Mouse (Mus musculus) embryonic facial prominence, embryonic 13.5 days (tissue): ENCODE measurements around the gene Fndc11. TPM values are rescaled to one million over a fixed set of nuclear protein-coding genes. Genes with fewer than 3 reads are reported as not detected.

ENCODE experiments used
- ATAC-seq: fragments of 200-750 bp; cut with Nextera tagmentation; 2 replicates; pipeline ENCODE4 v1.8.0; 2017; ENCODE audit warnings: low read depth; ENCODE audit not compliant: insufficient number of reproducible peaks, insufficient read depth, low FRiP score, low TSS enrichment
- H3K27ac ChIP-seq: fragments of 300-500 bp; sonication (generic); 2 replicates; pipeline ENCODE4 v1.5.1; 2015; ENCODE audit warnings: moderate library complexity, mild to moderate bottlenecking, inconsistent platforms
- H3K27me3 ChIP-seq: fragments of 300-500 bp; sonication (generic); 2 replicates; pipeline ENCODE4 v1.6.1; 2015; ENCODE audit warnings: mild to moderate bottlenecking, inconsistent platforms
- H3K36me3 ChIP-seq: fragments of 300-500 bp; sonication (generic); 2 replicates; pipeline ENCODE4 v1.6.1; 2015; ENCODE audit warnings: mild to moderate bottlenecking, inconsistent platforms
- H3K4me1 ChIP-seq: fragments of 300-500 bp; sonication (generic); 2 replicates; pipeline ENCODE4 v1.6.1; 2015; ENCODE audit warnings: inconsistent platforms
- H3K4me2 ChIP-seq: fragments of 300-500 bp; sonication (generic); 2 replicates; pipeline ENCODE4 v1.6.1; 2015; ENCODE audit warnings: moderate library complexity, mild to moderate bottlenecking, inconsistent platforms
- H3K4me3 ChIP-seq: fragments of 300-500 bp; sonication (generic); 2 replicates; pipeline ENCODE4 v1.5.1; 2015; ENCODE audit warnings: mild to moderate bottlenecking, inconsistent platforms
- H3K9ac ChIP-seq: fragments of 300-500 bp; sonication (generic); 2 replicates; pipeline ENCODE4 v1.6.1; 2015; ENCODE audit warnings: mild to moderate bottlenecking, inconsistent platforms
- H3K9me3 ChIP-seq: fragments of 300-500 bp; sonication (generic); 2 replicates; pipeline ENCODE4 v1.6.1; 2016; ENCODE audit warnings: inconsistent platforms
- WGBS: fragments of 180-500 bp; shearing (Covaris S2); methylation state at CpG from one replicate; pipeline ENCODE4 v1.1.7; 2015; ENCODE audit warnings: mixed read lengths; 5-methylcytosine and 5-hydroxymethylcytosine counted together
- polyA plus RNA-seq: library from polyadenylated mRNA; unstranded; fragments of >200 nt; fragmentation: Nextera tagmentation; extraction: Ambion mirVana; gene quantifications from 2 replicates; pipeline ENCODE4 v1.2.1, GENCODE M21; 2015

Fndc11 gene
- polyA plus RNA-seq, 1 experiment from 2014 or later: not detected

DNA sequence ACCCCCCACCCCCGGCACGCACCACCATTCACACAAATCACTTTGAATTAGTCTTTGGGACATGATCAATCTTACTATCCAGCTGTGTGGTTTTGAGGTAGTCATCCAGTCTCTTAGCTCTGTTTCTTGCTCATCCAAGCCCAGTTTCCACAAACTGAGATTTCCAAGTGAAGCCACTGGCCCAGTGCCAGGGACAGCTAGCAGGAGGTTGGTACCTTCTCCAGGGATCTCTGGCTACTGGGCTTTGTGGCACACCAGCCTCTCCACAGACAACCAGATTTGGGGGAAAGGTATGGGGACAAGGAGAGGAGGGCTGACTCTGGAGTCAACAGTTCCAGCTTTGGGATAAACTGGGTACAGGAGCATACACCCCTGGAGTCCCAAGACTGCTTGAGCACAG, 548 bp downstream of the Fndc11 start:
- peaks cover 16% of the 10 kb centered on the region for H3K4me1 ChIP-seq
- H3K27ac ChIP-seq: no peak overlapping the region
- H3K4me2 ChIP-seq: peak overlapping the region; percentile 61
- peak overlapping the region; percentile 41; the same call in 1 of the 2 replicates for H3K9ac ChIP-seq
- WGBS: 26% methylated on average over 2 of the region's 2 CpGs
- 0 out of 2 replicates have a peak, but pooled peaks cover 4% of the 10 kb centered on the region for H3K27me3 ChIP-seq
- no peaks in the 10 kb centered on the region for H3K36me3 ChIP-seq
- no peak for ATAC-seq
- no peaks in the 10 kb centered on the region for H3K9me3 ChIP-seq
- H3K4me3 ChIP-seq: peak overlapping the region; percentile 30

GRCm38 (mm10) chr2:181224994-181225393, 5.2 kb downstream of the Fndc11 start:
- Histone ChIP-seq H3K4me3 (no peak overlapping the region), H3K27me3 (no peaks in the 10 kb centered on the region), H3K36me3 (no peaks in the 10 kb centered on the region; the same call in 1 of the 2 replicates), H3K4me2 (no peak overlapping the region), H3K27ac (no peak overlapping the region), H3K9ac (no peak overlapping the region), H3K9me3 (no peaks in the 10 kb centered on the region), H3K4me1 (peaks cover 15% of the 10 kb centered on the region)
- WGBS: 85% methylated on average over 2 of the region's 2 CpGs
- no peak for ATAC-seq

GRCm38 (mm10) chr2:181227122-181227521, 7.3 kb downstream of the Fndc11 start:
- Histone ChIP-seq H3K9me3 (no peaks in the 10 kb centered on the region), H3K4me2 (no peak overlapping the region), H3K4me3 (no peak overlapping the region), H3K27me3 (no peaks in the 10 kb centered on the region), H3K36me3 (no peaks in the 10 kb centered on the region; the same call in 1 of the 2 replicates), H3K4me1 (0 out of 2 replicates have a peak, but pooled peaks cover 7% of the 10 kb centered on the region), H3K27ac (no peak overlapping the region), H3K9ac (no peak overlapping the region)
- no peak for ATAC-seq
- 83% methylated on average over 3 of the region's 3 CpGs for WGBS

DNA sequence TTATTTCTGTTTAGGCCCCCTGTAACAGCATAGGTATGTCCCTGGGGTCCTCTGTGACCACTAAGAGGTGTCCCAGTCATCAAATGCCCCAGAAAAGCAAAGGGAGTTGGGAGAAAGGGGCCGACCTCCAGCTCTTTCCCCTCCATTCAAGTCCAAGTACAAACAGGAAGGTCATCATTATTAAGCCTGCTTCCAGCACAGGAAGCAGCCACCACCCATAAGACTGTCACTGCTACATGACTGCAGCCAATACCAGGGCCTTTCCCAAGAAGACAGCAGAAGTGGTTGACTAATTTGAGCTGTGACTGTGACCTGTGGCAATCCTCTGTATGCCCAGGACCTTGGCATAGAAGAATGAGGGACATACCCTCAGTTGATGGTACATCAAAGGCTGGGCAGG, 8.5 kb downstream of the Fndc11 start:
- no peak for ATAC-seq
- no peak overlapping the region; the same call in 1 of the 2 replicates for H3K27ac ChIP-seq

DNA sequence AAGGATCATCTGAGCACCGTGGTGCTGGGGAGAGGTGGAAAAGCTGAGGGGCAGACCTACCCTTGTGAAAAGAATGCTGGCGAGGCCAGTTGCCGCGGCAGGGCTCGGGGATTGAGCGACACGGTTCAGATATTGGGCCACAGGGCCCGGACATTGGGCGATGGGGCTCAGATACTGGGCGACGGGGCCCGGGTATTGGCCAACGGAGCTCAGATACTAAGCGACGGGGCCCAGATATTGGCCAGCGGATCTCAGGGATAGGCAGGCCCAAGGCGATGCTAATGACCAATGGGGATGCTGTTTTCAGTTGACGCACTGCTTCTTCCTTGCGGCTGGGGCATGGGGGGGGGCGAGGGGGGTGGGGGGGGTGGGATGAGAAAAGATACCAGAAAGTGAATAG, 11.4 kb downstream of the Fndc11 start:
- Histone ChIP-seq H3K9me3 (no peaks in the 10 kb centered on the region), H3K4me3 (no peak overlapping the region), H3K36me3 (no peaks in the 10 kb centered on the region; the same call in 1 of the 2 replicates), H3K9ac (no peak overlapping the region), H3K4me1 (0 out of 2 replicates have a peak, but pooled peaks cover 7% of the 10 kb centered on the region), H3K4me2 (no peak overlapping the region), H3K27ac (no peak overlapping the region), H3K27me3 (no peaks in the 10 kb centered on the region)
- WGBS: 75% methylated on average over 20 of the region's 20 CpGs
- no peak for ATAC-seq

More for the DNA sequence above, 8.5 kb downstream of the Fndc11 start:
- no peaks in the 10 kb centered on the region; the same call in 1 of the 2 replicates for H3K36me3 ChIP-seq
- H3K9me3 ChIP-seq: no peaks in the 10 kb centered on the region
- H3K27me3 ChIP-seq: no peaks in the 10 kb centered on the region
- H3K9ac ChIP-seq: no peak overlapping the region
- no peak overlapping the region for H3K4me3 ChIP-seq
- 0 out of 2 replicates have a peak, but pooled peaks cover 7% of the 10 kb centered on the region for H3K4me1 ChIP-seq
- WGBS: 62% methylated on average over 1 of the region's 1 CpGs
- H3K4me2 ChIP-seq: no peak overlapping the region

- ATAC-seq: no peak
- no peaks in the 10 kb centered on the region for H3K4me1 ChIP-seq
- WGBS: 89% methylated on average over 15 of the region's 15 CpGs
- H3K36me3 ChIP-seq: no peaks in the 10 kb centered on the region; the same call in 1 of the 2 replicates
- H3K9me3 ChIP-seq: no peaks in the 10 kb centered on the region
- H3K4me3 ChIP-seq: no peak overlapping the region
- no peak overlapping the region for H3K4me2 ChIP-seq
- no peak overlapping the region for H3K9ac ChIP-seq
- H3K27me3 ChIP-seq: no peaks in the 10 kb centered on the region
- no peak overlapping the region for H3K27ac ChIP-seq
Measured at GRCm38 (mm10) chr2:181233443-181233842, 13.6 kb downstream of the Fndc11 start.

DNA sequence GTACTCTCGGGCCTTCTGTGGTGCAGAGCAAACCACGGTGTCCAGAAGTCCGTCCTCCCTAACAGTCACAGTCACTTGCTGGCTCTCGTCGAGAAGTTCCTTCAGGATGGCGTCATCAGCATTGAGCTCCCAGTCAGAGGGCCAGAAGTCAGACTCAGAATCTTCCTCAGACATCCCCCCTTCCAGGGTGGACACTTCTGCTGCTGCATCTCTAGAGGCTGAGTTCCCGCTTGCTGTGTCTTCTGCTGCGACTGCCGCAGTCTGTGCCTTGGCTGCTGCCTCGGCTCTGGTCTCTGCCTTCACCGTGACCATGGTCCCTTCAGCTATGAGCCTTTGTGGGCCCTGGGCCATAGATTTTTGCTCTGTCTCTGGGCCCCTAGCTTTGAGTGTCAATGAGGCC, 14.9 kb downstream of the Fndc11 start:
- no peak for ATAC-seq
- no peaks in the 10 kb centered on the region for H3K27me3 ChIP-seq
- H3K36me3 ChIP-seq: no peaks in the 10 kb centered on the region
- H3K27ac ChIP-seq: no peak overlapping the region
- H3K4me3 ChIP-seq: no peak overlapping the region
- WGBS: 93% methylated on average over 11 of the region's 11 CpGs
- no peak overlapping the region for H3K4me2 ChIP-seq
- no peaks in the 10 kb centered on the region for H3K4me1 ChIP-seq
- H3K9me3 ChIP-seq: no peaks in the 10 kb centered on the region
- H3K9ac ChIP-seq: no peak overlapping the region

- H3K9ac ChIP-seq: no peak overlapping the region
- no peaks in the 10 kb centered on the region for H3K27me3 ChIP-seq
Measured at GRCm38 (mm10) chr2:181235681-181236566, 16.1 kb downstream of the Fndc11 start.

GRCm38 (mm10) chr2:181237251-181238014, 17.6 kb downstream of the Fndc11 start:
- Histone ChIP-seq H3K36me3 (no peaks in the 10 kb centered on the region), H3K27ac (no peak overlapping the region), H3K9me3 (no peaks in the 10 kb centered on the region), H3K4me3 (no peak overlapping the region), H3K4me1 (peaks cover 7% of the 10 kb centered on the region), H3K27me3 (no peaks in the 10 kb centered on the region), H3K9ac (no peak overlapping the region), H3K4me2 (no peak overlapping the region)
- 90% methylated on average over 17 of the region's 17 CpGs for WGBS
- no peak for ATAC-seq

More at GRCm38 (mm10) chr2:181235681-181236566, 16.1 kb downstream of the Fndc11 start:
- Histone ChIP-seq H3K27ac (no peak overlapping the region), H3K9me3 (no peaks in the 10 kb centered on the region), H3K4me1 (no peaks in the 10 kb centered on the region), H3K4me3 (no peak overlapping the region), H3K36me3 (no peaks in the 10 kb centered on the region), H3K4me2 (no peak overlapping the region)
- ATAC-seq: no peak; the same call in 1 of the 2 replicates
- 85% methylated on average over 23 of the region's 23 CpGs for WGBS

DNA sequence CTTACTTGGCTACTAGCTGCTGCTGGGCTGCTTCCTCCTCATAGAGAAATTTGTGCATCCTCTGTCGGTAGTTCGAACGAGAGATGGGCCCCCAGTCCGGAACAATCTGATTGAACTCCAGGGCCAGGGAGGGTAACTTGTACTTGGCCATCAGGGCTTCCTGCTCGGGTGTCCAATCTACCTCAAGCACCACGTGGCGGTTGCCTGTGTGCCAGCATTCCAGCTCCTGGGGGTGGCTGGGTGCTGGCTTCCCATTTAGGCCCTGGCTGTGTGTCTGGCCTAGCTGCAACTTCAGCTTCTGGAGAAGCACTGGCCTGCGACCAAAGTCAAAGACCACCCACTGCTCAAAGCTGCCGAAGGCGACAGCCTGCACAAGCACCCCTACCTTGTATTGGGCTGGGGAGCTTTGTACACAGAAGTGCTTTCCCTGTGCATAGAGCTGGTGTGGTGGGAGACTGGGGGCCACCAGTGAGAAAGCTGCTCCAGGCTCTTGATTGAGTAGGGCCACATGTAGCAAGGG, 18.3 kb downstream of the Fndc11 start:
- Histone ChIP-seq H3K27ac (no peak overlapping the region), H3K4me1 (peaks cover 7% of the 10 kb centered on the region), H3K4me3 (no peak overlapping the region), H3K9me3 (no peaks in the 10 kb centered on the region), H3K9ac (no peak overlapping the region), H3K36me3 (no peaks in the 10 kb centered on the region), H3K27me3 (no peaks in the 10 kb centered on the region), H3K4me2 (no peak overlapping the region)
- WGBS: 80% methylated on average over 10 of the region's 10 CpGs
- ATAC-seq: no peak

- Histone ChIP-seq H3K27me3 (no peaks in the 10 kb centered on the region), H3K36me3 (no peaks in the 10 kb centered on the region), H3K27ac (no peak overlapping the region), H3K4me3 (no peak overlapping the region), H3K9ac (no peak overlapping the region), H3K9me3 (no peaks in the 10 kb centered on the region), H3K4me1 (peaks cover 8% of the 10 kb centered on the region), H3K4me2 (no peak overlapping the region)
- 72% methylated on average over 2 of the region's 2 CpGs for WGBS
- no peak for ATAC-seq
Measured at GRCm38 (mm10) chr2:181238861-181239260, 19.0 kb downstream of the Fndc11 start.
